Mouse (Mus musculus): Measurements from ENCODE around the gene Fbxw7. TPM values are rescaled to one million over a fixed set of nuclear protein-coding genes. Genes with fewer than 3 reads are reported as not detected.
"Not testable (repeated sequence)": the region's sequence is repeated elsewhere in the genome, so short reads cannot be mapped to it uniquely, and the experiment has no call there.

Fbxw7 gene
- polyA plus RNA-seq, 1 experiment from 2014 or later = 24.4 TPM

GRCm38 (mm10) chr3:84837984-84838383, 22.9 kb downstream of the Fbxw7 start:
- Histone ChIP-seq H3K4me3 (no peak overlapping the region), H3K9ac (no peak overlapping the region), H3K9me3 (no peaks in the 10 kb centered on the region), H3K27ac (no peak overlapping the region), H3K36me3 (no peaks in the 10 kb centered on the region), H3K27me3 (no peaks in the 10 kb centered on the region), H3K4me1 (replicated peaks) (no peaks in the 10 kb centered on the region), H3K4me2 (no peak overlapping the region)
- 86% methylated on average over 3 of the region's 3 CpGs for WGBS
- no peak for ATAC-seq (ENCODE audit: low FRiP score)

GRCm38 (mm10) chr3:84839499-84839898, 24.4 kb downstream of the Fbxw7 start:
- no peak for ATAC-seq (ENCODE audit: low FRiP score)
- H3K4me2 ChIP-seq = no peak overlapping the region
- H3K36me3 ChIP-seq = no peaks in the 10 kb centered on the region
- H3K27me3 ChIP-seq = no peaks in the 10 kb centered on the region
- no peak overlapping the region for H3K9ac ChIP-seq
- no peaks in the 10 kb centered on the region for H3K4me1 ChIP-seq (replicated peaks)
- WGBS = 88% methylated on average over 5 of the region's 5 CpGs
- no peak overlapping the region for H3K27ac ChIP-seq
- H3K9me3 ChIP-seq = no peaks in the 10 kb centered on the region
- H3K4me3 ChIP-seq = no peak overlapping the region

- H3K27ac ChIP-seq = no peak overlapping the region
- H3K36me3 ChIP-seq = no peaks in the 10 kb centered on the region
- no peaks in the 10 kb centered on the region for H3K27me3 ChIP-seq
- WGBS = 93% methylated on average over 4 of the region's 4 CpGs
- H3K4me3 ChIP-seq = no peak overlapping the region
- H3K9me3 ChIP-seq = no peaks in the 10 kb centered on the region
- no peak overlapping the region for H3K9ac ChIP-seq
- H3K4me1 ChIP-seq (replicated peaks) = no peaks in the 10 kb centered on the region
- no peak overlapping the region for H3K4me2 ChIP-seq
- ATAC-seq (ENCODE audit: low FRiP score) = no peak
Observed at GRCm38 (mm10) chr3:84841271-84841670, 26.2 kb downstream of the Fbxw7 start.

- 91% methylated on average over 2 of the region's 2 CpGs for WGBS
- no peaks in the 10 kb centered on the region for H3K4me1 ChIP-seq (replicated peaks)
- H3K36me3 ChIP-seq = no peaks in the 10 kb centered on the region
- H3K4me3 ChIP-seq = no peak overlapping the region
- H3K9ac ChIP-seq = no peak overlapping the region
- H3K4me2 ChIP-seq = no peak overlapping the region
- H3K27me3 ChIP-seq = no peaks in the 10 kb centered on the region
- no peak for ATAC-seq (ENCODE audit: low FRiP score)
- no peaks in the 10 kb centered on the region for H3K9me3 ChIP-seq
- no peak overlapping the region for H3K27ac ChIP-seq
Observed at GRCm38 (mm10) chr3:84842793-84843192, 27.7 kb downstream of the Fbxw7 start.

GRCm38 (mm10) chr3:84843594-84843993, 28.5 kb downstream of the Fbxw7 start:
- H3K27ac ChIP-seq = no peak overlapping the region
- ATAC-seq (ENCODE audit: low FRiP score) = no peak
- no peaks in the 10 kb centered on the region for H3K9me3 ChIP-seq
- H3K4me1 ChIP-seq (replicated peaks) = no peaks in the 10 kb centered on the region
- H3K27me3 ChIP-seq = no peaks in the 10 kb centered on the region
- WGBS = 48% methylated on average over 1 of the region's 1 CpGs
- no peak overlapping the region for H3K4me3 ChIP-seq
- no peak overlapping the region for H3K4me2 ChIP-seq
- no peaks in the 10 kb centered on the region for H3K36me3 ChIP-seq
- H3K9ac ChIP-seq = no peak overlapping the region

- H3K27me3 ChIP-seq = no peaks in the 10 kb centered on the region
Observed at GRCm38 (mm10) chr3:84848798-84849197, 33.7 kb downstream of the Fbxw7 start.

GRCm38 (mm10) chr3:84850418-84850817, 35.4 kb downstream of the Fbxw7 start:
- H3K27ac ChIP-seq = no peak overlapping the region
- no peaks in the 10 kb centered on the region for H3K9me3 ChIP-seq
- no peaks in the 10 kb centered on the region for H3K36me3 ChIP-seq
- WGBS = 95% methylated on average over 1 of the region's 1 CpGs
- no peak overlapping the region for H3K4me3 ChIP-seq
- H3K4me2 ChIP-seq = no peak overlapping the region
- H3K27me3 ChIP-seq = no peaks in the 10 kb centered on the region
- H3K4me1 ChIP-seq (replicated peaks) = no peaks in the 10 kb centered on the region
- no peak for ATAC-seq (ENCODE audit: low FRiP score)
- no peak overlapping the region for H3K9ac ChIP-seq

More at GRCm38 (mm10) chr3:84848798-84849197, 33.7 kb downstream of the Fbxw7 start:
- Histone ChIP-seq H3K9ac (no peak overlapping the region), H3K4me3 (no peak overlapping the region), H3K4me1 (replicated peaks) (no peaks in the 10 kb centered on the region), H3K9me3 (no peaks in the 10 kb centered on the region), H3K36me3 (no peaks in the 10 kb centered on the region), H3K4me2 (no peak overlapping the region), H3K27ac (no peak overlapping the region)
- WGBS = 87% methylated on average over 4 of the region's 4 CpGs
- ATAC-seq (ENCODE audit: low FRiP score) = no peak

- ATAC-seq (ENCODE audit: low FRiP score) = no peak
- Histone ChIP-seq H3K9ac (no peak overlapping the region), H3K4me2 (no peak overlapping the region), H3K4me1 (replicated peaks) (no peaks in the 10 kb centered on the region), H3K27ac (no peak overlapping the region), H3K36me3 (no peaks in the 10 kb centered on the region), H3K27me3 (no peaks in the 10 kb centered on the region), H3K4me3 (no peak overlapping the region), H3K9me3 (no peaks in the 10 kb centered on the region)
- 75% methylated on average over 1 of the region's 1 CpGs for WGBS
Observed at GRCm38 (mm10) chr3:84851801-84852200, 36.7 kb downstream of the Fbxw7 start.

- H3K4me1 ChIP-seq (replicated peaks) = no peaks in the 10 kb centered on the region
- no peak overlapping the region for H3K9ac ChIP-seq
- no peaks in the 10 kb centered on the region for H3K9me3 ChIP-seq
- no peaks in the 10 kb centered on the region for H3K36me3 ChIP-seq
- H3K27me3 ChIP-seq = no peaks in the 10 kb centered on the region
- WGBS = 89% methylated on average over 7 of the region's 7 CpGs
- no peak for ATAC-seq (ENCODE audit: low FRiP score)
- no peak overlapping the region for H3K4me3 ChIP-seq
- H3K27ac ChIP-seq = no peak overlapping the region
- no peak overlapping the region for H3K4me2 ChIP-seq
Observed at GRCm38 (mm10) chr3:84852877-84853276, 37.8 kb downstream of the Fbxw7 start.

GRCm38 (mm10) chr3:84854440-84854839, 39.4 kb downstream of the Fbxw7 start:
- WGBS = 94% methylated on average over 1 of the region's 1 CpGs
- no peaks in the 10 kb centered on the region for H3K9me3 ChIP-seq
- ATAC-seq (ENCODE audit: low FRiP score) = no peak
- H3K4me1 ChIP-seq (replicated peaks) = no peaks in the 10 kb centered on the region
- H3K9ac ChIP-seq = no peak overlapping the region
- H3K27ac ChIP-seq = no peak overlapping the region
- H3K27me3 ChIP-seq = no peaks in the 10 kb centered on the region
- H3K4me3 ChIP-seq = no peak overlapping the region
- H3K36me3 ChIP-seq = no peaks in the 10 kb centered on the region
- H3K4me2 ChIP-seq = no peak overlapping the region

- Histone ChIP-seq H3K27ac (no peak overlapping the region), H3K9me3 (no peaks in the 10 kb centered on the region), H3K36me3 (peaks cover 2% of the 10 kb centered on the region; the same call in 1 of the 2 replicates), H3K27me3 (no peaks in the 10 kb centered on the region), H3K4me1 (replicated peaks) (no peaks in the 10 kb centered on the region), H3K4me2 (no peak overlapping the region), H3K4me3 (no peak overlapping the region), H3K9ac (no peak overlapping the region)
- WGBS = 92% methylated on average over 1 of the region's 1 CpGs
- no peak for ATAC-seq (ENCODE audit: low FRiP score)
Observed at GRCm38 (mm10) chr3:84860669-84861068, 45.6 kb downstream of the Fbxw7 start.

- H3K36me3 ChIP-seq; H3K27ac ChIP-seq; H3K9ac ChIP-seq; H3K4me3 ChIP-seq; H3K27me3 ChIP-seq; ATAC-seq (ENCODE audit: low FRiP score); H3K9me3 ChIP-seq; H3K4me1 ChIP-seq (replicated peaks); H3K4me2 ChIP-seq: not testable (repeated sequence)
- 94% methylated on average over 3 of the region's 3 CpGs for WGBS
Observed at GRCm38 (mm10) chr3:84861817-84862216, 46.7 kb downstream of the Fbxw7 start.

- no peak overlapping the region for H3K4me2 ChIP-seq
- ATAC-seq (ENCODE audit: low FRiP score) = no peak
- peaks cover 2% of the 10 kb centered on the region; the same call in 1 of the 2 replicates for H3K36me3 ChIP-seq
- H3K27me3 ChIP-seq = no peaks in the 10 kb centered on the region
- no peaks in the 10 kb centered on the region for H3K9me3 ChIP-seq
- H3K27ac ChIP-seq = no peak overlapping the region
- WGBS = 80% methylated on average over 3 of the region's 3 CpGs
- H3K4me1 ChIP-seq (replicated peaks) = peaks cover 8% of the 10 kb centered on the region; the same call in 1 of the 2 replicates
- no peak overlapping the region for H3K4me3 ChIP-seq
- H3K9ac ChIP-seq = no peak overlapping the region
Observed at GRCm38 (mm10) chr3:84865684-84866083, 50.6 kb downstream of the Fbxw7 start.
